Mouse (Mus musculus) T-helper 17 cell (primary cell): Measurements from ENCODE around the gene Nudt4.

Source experiments
- in situ Hi-C, 2 experiments: fragments of 300-600 bp; cut with MboI, MseI; formaldehyde crosslinking; loops; 1 replicate in 1 of 2; 2 replicates in 1 of 2; pipeline ENCODE4 v1.15.1; 2025; ENCODE audit warnings: high pct_unique_total_duplicates in 2 of 2

Gene Nudt4

DNA sequence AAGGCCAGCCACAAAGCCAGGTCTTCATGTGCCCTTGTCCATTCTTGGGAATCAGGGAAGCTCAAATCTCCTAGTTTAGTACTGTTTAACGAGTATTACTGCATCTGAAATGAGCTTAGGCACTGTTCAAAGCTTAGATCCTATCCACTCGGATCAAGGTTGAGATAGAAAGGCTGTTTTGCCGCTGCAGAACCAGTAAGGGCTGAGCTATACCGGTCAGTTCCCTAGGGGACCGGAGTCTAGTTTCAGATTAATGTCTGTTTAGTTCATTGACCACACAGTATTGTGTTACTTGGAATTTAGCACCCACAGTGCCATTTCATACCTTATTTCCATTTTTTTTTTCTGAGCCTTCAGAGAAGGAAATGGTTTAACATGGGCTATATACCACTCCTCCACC lies 3.6 kb upstream of the Nudt4 start:
- in situ Hi-C loops: no loop called here

GRCm38 (mm10) chr10:95566786-95567185 lies 2.8 kb upstream of the Nudt4 start:
- in situ Hi-C loops: no loop called here

DNA sequence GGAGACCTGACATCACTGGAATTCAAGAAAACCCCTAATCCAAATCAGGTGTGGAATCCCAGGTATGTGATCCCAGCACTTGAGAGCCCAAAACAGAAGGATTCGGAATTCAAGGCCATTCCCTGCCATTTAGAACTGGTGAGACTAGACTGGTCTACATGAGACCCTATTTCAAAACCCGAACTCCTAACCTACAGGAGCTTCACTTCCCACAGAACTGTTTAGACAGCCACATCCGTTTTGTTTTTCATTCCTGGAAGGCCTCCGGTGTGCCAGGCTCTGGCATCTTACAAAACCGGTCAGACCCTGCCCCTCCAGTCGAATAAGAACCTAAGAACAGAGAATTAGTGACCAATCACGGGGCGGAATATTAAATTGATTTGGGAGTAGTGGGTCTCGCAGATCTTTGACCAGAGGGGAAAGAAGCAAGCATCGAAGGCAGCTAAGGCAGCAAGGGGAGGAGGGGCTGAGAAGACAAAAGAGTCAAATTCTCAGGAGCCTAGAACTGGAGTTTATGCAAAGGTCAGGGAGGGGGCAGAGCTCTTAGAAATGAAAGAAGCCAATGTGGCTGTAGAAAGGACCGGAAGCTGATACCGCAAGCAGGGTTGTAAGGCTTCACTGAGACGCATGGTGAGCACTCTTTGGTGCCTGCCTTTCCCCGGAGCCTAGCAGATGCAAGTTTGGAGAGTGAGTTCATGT lies 1.4 kb upstream of the Nudt4 start:
- in situ Hi-C loops: no loop called here

- in situ Hi-C loops: no loop called here
These were observed 796 bp downstream of the Nudt4 start for GRCm38 (mm10) chr10:95562859-95563841.

GRCm38 (mm10) chr10:95562395-95562794 lies 1.6 kb downstream of the Nudt4 start:
- in situ Hi-C loops: no loop called here

DNA sequence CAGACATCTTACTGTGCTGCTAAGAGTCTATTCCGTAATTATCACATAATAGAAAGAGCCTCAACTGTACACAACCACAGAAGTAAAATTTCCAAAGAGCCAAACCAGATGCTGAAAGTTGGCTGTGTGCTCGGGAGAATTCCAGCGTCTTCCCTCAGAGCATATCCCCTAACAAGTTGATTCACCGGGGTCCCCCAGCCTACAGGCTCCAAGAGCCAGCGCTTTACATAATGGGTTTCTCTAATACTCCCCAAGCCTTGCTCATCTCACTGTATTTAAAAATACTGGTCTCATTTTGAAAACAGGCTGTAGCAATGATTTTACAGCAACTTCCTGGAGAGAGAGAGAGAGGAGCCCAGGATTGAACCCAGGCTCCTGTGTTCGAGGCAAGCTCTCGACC lies 2.3 kb downstream of the Nudt4 start:
- in situ Hi-C loops: no loop called here

- in situ Hi-C loops: no loop called here
These were observed 3.5 kb downstream of the Nudt4 start for GRCm38 (mm10) chr10:95560394-95560983.

DNA sequence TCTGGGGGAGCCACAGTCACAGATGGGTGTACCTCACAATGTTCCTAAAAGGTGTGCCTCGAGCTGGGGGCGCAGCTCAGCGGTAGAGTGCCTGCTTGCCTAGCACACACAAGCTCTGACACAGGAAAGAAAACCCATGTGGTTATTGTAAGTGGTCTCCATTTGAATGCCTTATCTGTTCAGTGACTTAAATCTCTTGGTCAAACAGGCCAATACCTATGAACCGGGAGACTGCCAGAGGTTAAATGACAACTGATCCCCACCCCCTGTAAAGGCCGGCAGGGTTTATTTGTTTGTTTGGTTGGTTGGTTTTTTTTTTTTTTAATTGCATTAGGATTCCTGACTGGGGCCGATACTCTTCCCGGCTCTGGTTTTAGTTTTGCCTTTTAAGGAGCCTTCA lies 4.5 kb downstream of the Nudt4 start:
- in situ Hi-C loops: loop anchor here in 1 of 2 experiments (5.0 to 10.0 kb wide), 2 partner anchors 338 to 475 kb away; no protein-coding TSS in a partner anchor

- in situ Hi-C loops: loop anchor here in 1 of 2 experiments (5.0 to 10.0 kb wide), 2 partner anchors 340 to 477 kb away; no protein-coding TSS in a partner anchor
These were observed 6.6 kb downstream of the Nudt4 start for GRCm38 (mm10) chr10:95557337-95557828.

DNA sequence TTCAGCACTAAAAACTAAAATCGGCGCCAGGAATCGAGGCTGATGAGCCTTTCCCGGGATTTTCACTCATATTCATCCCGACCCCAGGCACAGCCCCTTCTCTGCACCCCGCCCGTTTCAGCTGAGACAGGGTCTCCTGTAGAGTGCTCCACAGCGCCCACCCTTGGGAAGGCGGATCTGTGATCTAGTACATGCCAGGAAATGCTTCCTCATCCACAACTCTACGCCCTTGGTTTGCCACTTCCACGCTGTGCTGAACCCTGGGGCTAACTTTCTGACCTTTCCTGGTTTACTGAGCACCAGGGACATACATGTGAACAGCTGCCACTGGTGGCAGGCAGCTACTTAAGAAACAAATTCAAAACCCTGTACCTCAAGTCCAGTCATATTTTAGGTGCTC lies 8.1 kb downstream of the Nudt4 start:
- in situ Hi-C loops: loop anchor here in 1 of 2 experiments (5.0 to 10.0 kb wide), 2 partner anchors 341 to 479 kb away; no protein-coding TSS in a partner anchor

GRCm38 (mm10) chr10:95552326-95552725 lies 11.6 kb downstream of the Nudt4 start:
- in situ Hi-C loops: loop anchor here (5.0 to 10.0 kb wide), 4 partner anchors 305 to 482 kb away; no protein-coding TSS in a partner anchor

GRCm38 (mm10) chr10:95551752-95552151 lies 12.2 kb downstream of the Nudt4 start:
- in situ Hi-C loops: loop anchor here (5.0 to 10.0 kb wide), 4 partner anchors 306 to 483 kb away; no protein-coding TSS in a partner anchor

- in situ Hi-C loops: loop anchor here (5.0 to 10.0 kb wide), 4 partner anchors 307 to 484 kb away; no protein-coding TSS in a partner anchor
These were observed 13.4 kb downstream of the Nudt4 start for GRCm38 (mm10) chr10:95550506-95550905.

DNA sequence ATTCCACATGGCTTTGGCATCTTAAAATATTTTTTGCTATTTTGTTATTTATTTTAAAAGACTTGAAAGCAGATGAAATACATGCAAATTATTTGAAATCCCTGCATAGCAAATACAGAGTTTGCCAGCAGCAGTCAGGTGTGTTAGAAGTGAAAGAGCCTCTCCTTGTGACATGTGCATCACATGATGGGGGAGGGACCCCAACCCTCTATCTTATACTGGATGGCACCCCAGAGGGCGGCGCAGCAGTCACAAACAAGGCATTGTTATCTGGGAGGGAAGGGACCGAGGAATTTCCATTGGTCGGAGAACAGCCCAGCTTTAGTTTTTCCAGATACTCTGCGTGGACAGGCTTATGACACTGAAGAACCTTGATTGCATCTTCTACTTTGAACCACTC lies 14.9 kb downstream of the Nudt4 start:
- in situ Hi-C loops: loop anchor here in 1 of 2 experiments (10.0 kb wide), 1 partner anchor 64 kb away; no protein-coding TSS in a partner anchor

DNA sequence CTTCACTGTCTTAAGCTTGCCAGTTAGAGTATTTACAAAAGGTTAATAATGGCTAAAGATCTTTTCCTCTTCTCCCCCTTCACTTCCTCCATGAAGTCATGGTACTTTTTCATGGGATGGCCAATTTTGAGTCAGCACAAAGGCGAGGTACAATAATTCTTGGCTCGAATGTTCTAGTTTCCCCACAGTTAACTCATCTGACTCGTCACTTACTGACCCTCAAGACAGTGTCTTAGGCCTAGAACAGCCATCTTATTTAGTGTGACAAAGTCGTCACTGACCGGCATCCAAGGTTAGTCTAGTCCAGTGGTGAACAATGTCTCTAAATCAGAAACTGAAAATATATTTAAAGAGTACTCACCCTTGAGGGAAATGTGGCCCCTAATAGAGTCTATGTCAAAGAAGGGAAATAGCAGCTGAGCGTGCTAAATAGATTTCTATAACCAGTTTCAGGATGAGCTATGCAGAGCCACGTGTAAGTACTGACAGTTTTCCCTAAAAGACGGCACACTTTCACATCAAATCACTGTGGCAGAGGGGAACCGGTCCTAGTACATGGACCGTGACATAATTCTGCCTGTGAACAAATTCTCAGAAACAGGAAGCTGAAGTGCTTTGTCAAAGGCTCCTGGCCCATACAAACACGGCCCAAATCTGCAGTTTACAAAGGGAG lies 15.7 kb downstream of the Nudt4 start:
- in situ Hi-C loops: loop anchor here in 1 of 2 experiments (10.0 kb wide), 1 partner anchor 63 kb away; no protein-coding TSS in a partner anchor

DNA sequence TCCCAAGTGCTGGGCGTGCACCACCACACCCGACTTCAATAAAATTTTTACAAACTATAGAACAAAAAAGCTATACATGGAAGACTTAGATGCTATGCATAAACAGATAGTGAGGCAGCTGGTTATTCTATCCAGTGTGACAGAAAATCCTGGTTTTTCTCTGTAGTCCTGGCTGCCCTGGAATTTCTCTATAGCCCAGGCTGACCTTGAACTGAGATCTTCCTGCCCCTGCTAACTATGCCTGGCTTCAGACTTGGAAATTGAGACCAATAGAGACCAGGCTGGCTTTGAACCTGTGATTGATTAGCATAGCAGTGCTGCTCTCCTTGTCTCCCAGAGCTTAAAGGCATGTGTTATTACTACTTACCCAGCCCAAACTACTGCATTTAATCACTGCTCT lies 17.8 kb downstream of the Nudt4 start:
- in situ Hi-C loops: loop anchor here in 1 of 2 experiments (10.0 kb wide), 1 partner anchor 61 kb away; no protein-coding TSS in a partner anchor

GRCm38 (mm10) chr10:95545051-95545450 lies 18.9 kb downstream of the Nudt4 start:
- in situ Hi-C loops: loop anchor here in 1 of 2 experiments (10.0 kb wide), 1 partner anchor 60 kb away; no protein-coding TSS in a partner anchor

DNA sequence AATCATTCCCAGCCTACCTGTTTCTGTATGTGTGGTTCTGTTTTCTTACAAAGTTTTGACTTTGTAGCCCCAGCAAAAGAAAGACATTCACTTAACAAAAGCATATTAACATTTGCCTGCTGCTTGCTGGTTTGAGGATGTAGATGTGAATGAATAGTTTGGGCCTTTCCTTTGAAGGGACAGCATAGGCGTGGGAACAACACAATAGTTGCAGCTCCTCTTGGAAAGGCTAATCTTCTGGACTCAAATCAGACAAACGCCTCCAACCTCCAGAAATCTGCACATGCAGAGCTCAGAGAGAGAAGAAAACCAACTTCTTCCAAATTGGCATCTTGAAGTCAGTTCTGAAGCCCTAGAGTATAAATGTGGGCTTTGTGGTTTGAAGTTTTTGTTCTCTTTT lies 19.3 kb downstream of the Nudt4 start:
- in situ Hi-C loops: loop anchor here in 1 of 2 experiments (10.0 kb wide), 1 partner anchor 60 kb away; no protein-coding TSS in a partner anchor

GRCm38 (mm10) chr10:95544004-95544403 lies 19.9 kb downstream of the Nudt4 start:
- in situ Hi-C loops: loop anchor here in 1 of 2 experiments (10.0 kb wide), 1 partner anchor 59 kb away; no protein-coding TSS in a partner anchor

- in situ Hi-C loops: loop anchor here in 1 of 2 experiments (10.0 kb wide), 1 partner anchor 59 kb away; no protein-coding TSS in a partner anchor
These were observed 20.6 kb downstream of the Nudt4 start for GRCm38 (mm10) chr10:95543377-95543776.
